Mouse (Mus musculus) sigmoid colon, adult 10 weeks (tissue): ENCODE data around the gene Akap8. TPM values are rescaled to one million over a fixed set of nuclear protein-coding genes. Genes with fewer than 3 reads are reported as not detected.

ENCODE experiments used
- polyA plus RNA-seq: library from polyadenylated mRNA; stranded (reverse); fragments of 350-450 nt; fragmentation: Illumina TruSeq; extraction: RNeasy Lipid Tissue Mini Kit (QIAGEN cat#74804); gene quantifications from one replicate; pipeline ENCODE4 v1.2.3, GENCODE M21; 2014; ENCODE audit warnings: low read depth, low replicate concordance

The Akap8 gene
- polyA plus RNA-seq = 127 TPM

DNA sequence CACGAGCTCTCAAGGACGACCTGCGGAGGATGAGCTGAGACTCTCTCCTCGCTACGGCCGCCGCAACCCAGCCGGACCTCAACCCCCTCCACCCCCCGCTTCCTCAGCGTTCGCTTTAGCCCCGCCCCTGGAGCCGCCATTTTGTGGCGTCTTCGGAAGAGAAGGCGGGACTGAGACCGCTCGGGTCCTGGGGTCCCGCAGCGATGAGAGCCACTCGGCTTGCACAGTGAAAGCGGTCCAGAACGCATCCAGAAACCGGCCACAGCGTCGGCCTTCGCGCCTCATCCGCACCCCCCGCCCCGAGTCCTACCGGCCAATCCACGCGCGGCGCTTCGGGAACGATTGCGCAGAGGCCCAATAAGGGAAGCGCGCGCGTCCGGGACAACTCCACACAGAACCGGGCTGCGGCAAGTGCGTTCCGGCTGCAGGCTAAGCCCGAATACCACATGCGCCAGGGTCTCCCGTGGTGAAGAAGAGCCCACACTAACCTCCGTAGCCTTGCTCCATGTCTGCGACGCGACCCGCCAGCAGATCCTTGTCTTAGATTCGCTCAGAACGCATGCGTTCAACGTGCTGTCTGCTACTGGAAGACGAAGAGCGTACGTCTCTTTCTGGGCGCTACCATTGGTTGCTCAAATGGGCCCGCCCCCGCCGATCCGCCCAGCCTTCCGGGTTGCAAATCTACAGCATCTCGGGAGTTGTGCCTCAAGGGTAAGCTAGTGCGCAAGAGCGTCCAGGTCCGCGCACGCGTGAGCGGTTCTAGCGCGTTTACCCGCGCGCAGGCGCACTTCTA is at the start of gene Akap8:
Gene Akap8 (minus strand): TSS at position 642 of the 793 bp plus-strand sequence.

DNA sequence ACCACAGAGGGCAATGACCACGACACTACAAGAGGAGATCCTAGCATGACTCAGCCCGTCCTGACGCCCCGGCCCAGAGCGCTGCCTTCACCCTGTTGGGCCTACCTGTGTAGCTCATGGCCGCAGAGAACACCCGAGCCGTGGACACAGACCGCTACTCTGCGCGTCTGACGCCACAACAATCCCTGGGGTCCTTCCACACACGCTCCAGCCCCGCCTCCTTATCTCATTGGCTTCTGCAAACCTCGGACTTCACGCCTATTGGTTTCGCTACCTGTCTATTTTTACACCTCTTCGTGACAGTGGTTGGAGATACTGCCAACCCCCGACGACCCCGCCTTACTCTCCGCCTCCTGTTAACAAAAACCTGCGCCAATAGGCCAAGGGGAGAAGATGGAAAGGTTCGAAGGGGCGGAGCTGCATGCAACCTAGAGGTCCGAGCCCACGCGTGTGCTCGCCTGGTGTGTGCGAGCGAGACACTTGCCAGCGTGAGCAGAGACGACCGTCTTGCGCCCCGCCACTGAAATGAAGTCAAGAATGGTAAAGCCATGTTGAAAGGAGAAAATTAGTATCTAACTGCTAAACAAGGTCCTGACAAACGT is 29.4 kb upstream of the Akap8 start, which contains the start of gene Akap8l:
Gene Akap8l (minus strand): TSS at position 226 of the 602 bp plus-strand sequence.

DNA sequence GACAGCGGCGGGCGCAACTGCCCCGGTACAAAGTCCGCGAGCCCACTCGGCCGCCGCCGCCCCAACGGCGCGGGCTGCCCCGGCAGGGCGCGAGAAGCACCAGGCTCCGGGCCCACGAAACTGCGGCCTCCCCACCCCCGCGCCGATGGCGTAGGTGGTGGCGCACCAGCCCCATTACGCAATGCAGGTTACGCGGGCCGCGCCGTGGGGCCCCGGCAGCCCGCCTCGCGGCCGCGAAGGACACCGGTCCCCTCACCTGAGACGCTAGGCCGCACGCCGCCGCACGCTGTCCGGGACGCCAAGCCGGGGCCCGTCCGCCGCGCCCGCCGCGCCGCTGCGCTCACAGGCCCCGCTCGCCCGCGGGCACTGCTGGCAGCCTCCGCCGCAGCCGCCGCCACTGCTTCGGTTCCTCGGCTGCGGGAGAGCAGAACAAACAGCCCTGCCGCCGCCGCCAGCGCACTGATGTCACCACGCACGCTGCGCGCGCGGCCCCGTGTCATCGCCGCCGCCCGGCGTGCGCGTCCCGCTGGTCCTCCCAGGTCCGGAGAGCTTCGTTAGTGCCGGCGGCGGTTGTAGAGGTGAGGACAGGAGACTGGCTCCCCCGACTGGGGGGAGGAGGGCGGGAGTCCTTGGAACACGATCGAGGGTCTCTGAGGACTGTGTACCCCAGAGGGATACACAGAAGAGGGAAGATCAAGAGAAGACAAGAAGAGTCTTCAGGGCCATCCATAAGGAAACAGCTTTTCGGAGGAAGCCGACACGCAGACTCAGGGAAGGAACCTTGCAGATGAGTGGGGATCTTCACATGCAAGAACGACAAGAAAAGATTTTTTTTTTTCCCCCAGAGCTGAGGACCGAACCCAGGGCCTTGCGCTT is 36.5 kb downstream of the Akap8 start, which contains the start of gene Brd4:
Gene Brd4 (minus strand): TSS at position 461 of the 876 bp plus-strand sequence.

Other genes starting within 250 kb of the Akap8 start
- gene Notch3, start 154.4 kb downstream of the Akap8 start, polyA plus RNA-seq = 0.44 TPM
- 0.35 TPM for gene Ephx3, start 131.7 kb downstream of the Akap8 start, polyA plus RNA-seq
- 28.5 TPM for gene Brd4, start 36.5 kb downstream of the Akap8 start, polyA plus RNA-seq
- gene Akap8l, start 29.4 kb upstream of the Akap8 start, polyA plus RNA-seq = 23.2 TPM
- gene Wiz, start 68.2 kb upstream of the Akap8 start, polyA plus RNA-seq = 3.1 TPM
- 1.4 TPM for gene Rasal3, start 82.3 kb upstream of the Akap8 start, polyA plus RNA-seq
- 0.76 TPM for gene Pglyrp2, start 102.9 kb upstream of the Akap8 start, polyA plus RNA-seq
- gene Cyp4f39, start 131.5 kb upstream of the Akap8 start, polyA plus RNA-seq = not detected
- gene Cyp4f17, start 184.8 kb upstream of the Akap8 start, polyA plus RNA-seq = 1.6 TPM
- 39.0 TPM for gene Cyp4f16, start 215.3 kb upstream of the Akap8 start, polyA plus RNA-seq